Mouse (Mus musculus) layer of hippocampus, adult 8-10 months (tissue): ENCODE measurements around the gene Gm9507. TPM values are rescaled to one million over a fixed set of nuclear protein-coding genes. Genes with fewer than 3 reads are reported as not detected.
"Not testable (repeated sequence)": the region's sequence is repeated elsewhere in the genome, so short reads cannot be mapped to it uniquely, and the experiment has no call there.

Experiments used
- DNase-seq, 2 experiments: peaks; one replicate each; pipeline ENCODE4 v3.0.0; 2022; ENCODE audit warnings: low spot score in 2 of 2
- total RNA-seq, 4 experiments: library from RNA; stranded (reverse); gene quantifications; 2 replicates each; pipeline ENCODE4 v1.2.4; 2022

Gm9507 gene
- total RNA-seq, 4 experiments from 2014 or later, result not detected

DNA sequence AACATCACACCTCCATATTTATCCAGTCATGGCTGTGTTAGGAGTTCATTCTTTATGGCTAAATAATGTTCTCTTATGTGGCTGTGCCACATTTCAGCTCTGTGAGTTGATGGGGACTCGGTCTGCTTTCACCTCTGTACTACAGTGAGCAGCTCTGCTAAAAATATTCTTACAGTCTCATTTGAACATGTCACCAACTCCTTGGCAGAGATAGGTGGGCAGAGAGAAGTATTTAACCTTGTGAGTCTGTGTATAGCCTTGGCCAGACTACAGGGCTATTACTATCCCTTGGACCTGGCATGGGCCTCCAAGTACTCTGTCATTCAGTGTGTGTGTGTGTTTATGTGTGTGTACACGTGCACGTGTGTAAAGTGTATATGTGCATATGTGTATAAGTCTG, 39.5 kb downstream of the Gm9507 start:
- DNase-seq, result not testable (repeated sequence)

DNA sequence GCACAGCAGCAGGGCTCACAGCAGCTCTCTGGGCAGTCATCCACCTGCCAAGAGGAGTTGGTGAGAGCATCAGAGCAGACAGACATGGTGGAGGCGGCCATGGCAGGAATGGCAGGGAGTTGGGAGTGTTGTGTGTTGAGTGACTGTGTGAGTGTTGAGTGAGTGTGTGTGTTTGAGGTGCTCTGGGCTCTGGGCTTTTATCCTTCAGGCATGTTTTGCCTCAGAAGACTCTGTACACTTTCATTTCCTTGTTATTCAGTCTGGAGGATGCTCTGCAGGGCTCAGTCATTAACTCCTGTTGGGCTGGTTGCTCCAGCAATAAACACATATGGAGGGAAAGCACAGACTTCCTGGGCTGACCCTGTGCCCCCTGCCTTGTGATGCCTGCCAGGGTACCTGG, 40.4 kb downstream of the Gm9507 start, which contains the start of gene Gm3238:
Gm3238 (minus strand) TSS at position 101 of the 400 bp plus-strand sequence.
- DNase-seq, result not testable (repeated sequence)

DNA sequence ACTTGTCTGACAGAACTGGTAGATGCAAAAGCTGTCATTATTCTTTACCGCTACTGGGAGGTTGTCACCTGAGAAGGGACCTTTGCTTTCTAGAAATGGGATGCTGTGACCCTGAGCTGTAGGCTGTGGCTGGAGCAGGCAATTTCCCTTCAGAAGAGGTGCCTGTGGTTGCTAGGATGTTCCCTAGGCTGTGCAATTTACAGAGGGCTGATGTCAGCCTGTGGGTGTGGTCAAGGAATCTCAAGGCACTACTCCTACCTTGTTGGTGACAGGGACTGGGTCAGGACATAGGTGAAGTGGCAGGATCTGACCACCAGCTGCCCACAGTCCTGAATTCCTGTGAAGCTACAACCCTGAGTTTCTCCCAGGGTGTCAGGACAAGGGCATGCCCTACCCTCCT, 41.9 kb downstream of the Gm9507 start:
- no peak for DNase-seq

Other genes starting within 250 kb of the Gm9507 start
- 10 to 100 TPM; 79.3 to 96.1 (median 86.9) TPM for gene Pttg1ip, start 230.1 kb downstream of the Gm9507 start, total RNA-seq
- gene Sumo3, start 205.7 kb downstream of the Gm9507 start, total RNA-seq, result 100 to 1,000 TPM; 144 to 152 (median 147) TPM
- 10 to 100 TPM in 3 of 4 experiments, 1 to 10 TPM in 1; 7.6 to 33.3 (median 12.1) TPM for gene Gm49325, start 205.6 kb downstream of the Gm9507 start, total RNA-seq
- gene Ube2g2, start 189.6 kb downstream of the Gm9507 start, total RNA-seq, result 10 to 100 TPM; 64.2 to 89.9 (median 76.6) TPM
- gene Tspear, start 125.3 kb downstream of the Gm9507 start, total RNA-seq, result not detected
- not detected for gene Gm19402, start 121.1 kb downstream of the Gm9507 start, total RNA-seq
- gene Gm9508, start 114.6 kb downstream of the Gm9507 start, total RNA-seq, result not detected
- not detected for gene Gm10272, start 105.2 kb downstream of the Gm9507 start, total RNA-seq
- not detected for gene Gm10024, start 100.4 kb downstream of the Gm9507 start, total RNA-seq
- gene Gm10142, start 96.0 kb downstream of the Gm9507 start, total RNA-seq, result not detected
- not detected for gene Krtap12-1, start 91.2 kb downstream of the Gm9507 start, total RNA-seq
- not detected for gene Gm10100, start 85.4 kb downstream of the Gm9507 start, total RNA-seq
- gene Gm18596, start 69.2 kb downstream of the Gm9507 start, total RNA-seq, result not detected
- not detected for gene Gm9736, start 60.5 kb downstream of the Gm9507 start, total RNA-seq
- gene Gm3233, start 52.2 kb downstream of the Gm9507 start, total RNA-seq, result not detected
- gene Gm3238, start 40.5 kb downstream of the Gm9507 start, total RNA-seq, result not detected
- not detected for gene Gm7138, start 34.9 kb downstream of the Gm9507 start, total RNA-seq
- not detected for gene Gm3250, start 29.3 kb downstream of the Gm9507 start, total RNA-seq
- not detected for gene Gm7137, start 23.6 kb downstream of the Gm9507 start, total RNA-seq
- gene Gm9639, start 16.8 kb downstream of the Gm9507 start, total RNA-seq, result not detected
- gene Gm19668, start 12.7 kb downstream of the Gm9507 start, total RNA-seq, result not detected
- gene Gm2696, start 2.8 kb upstream of the Gm9507 start, total RNA-seq, result not detected
- gene Krtap10-4, start 15.3 kb upstream of the Gm9507 start, total RNA-seq, result not detected
- gene Krtap10-10, start 24.1 kb upstream of the Gm9507 start, total RNA-seq, result not detected
- gene Gm36176, start 35.0 kb upstream of the Gm9507 start, total RNA-seq, result not detected
- gene Gm10318, start 41.0 kb upstream of the Gm9507 start, total RNA-seq, result not detected
- not detected for gene Gm3285, start 50.1 kb upstream of the Gm9507 start, total RNA-seq
- 1 to 10 TPM; 4.5 to 7.7 (median 5.4) TPM for gene Lrrc3, start 90.7 kb upstream of the Gm9507 start, total RNA-seq
- 10 to 100 TPM; 43.0 to 47.6 (median 45.7) TPM for gene Trpm2, start 158.7 kb upstream of the Gm9507 start, total RNA-seq
- 10 to 100 TPM; 36.6 to 46.0 (median 40.5) TPM for gene 1810043G02Rik, start 166.7 kb upstream of the Gm9507 start, total RNA-seq
- 100 to 1,000 TPM; 224 to 240 (median 229) TPM for gene Pfkl, start 198.2 kb upstream of the Gm9507 start, total RNA-seq
- gene Dnmt3l, start 230.1 kb upstream of the Gm9507 start, total RNA-seq, result under 1 TPM in 3 of 4 experiments, not detected in 1; 0.29 to 0.72 (median 0.30) TPM
- under 1 TPM; 0.56 to 0.93 (median 0.63) TPM for gene Aire, start 231.8 kb upstream of the Gm9507 start, total RNA-seq